ENCODE assay signal across 11 mouse cellular contexts in genomic region chr19:41738429-41738805, GRCm38 (mm10). TPM values are rescaled to one million over a fixed set of nuclear protein-coding genes. Genes with fewer than 3 reads are reported as not detected.
DNase-seq lines count a peak whose midpoint lies in the region; ATAC-seq and TF ChIP-seq lines count a peak whose summit lies in the region.
"Had no signal": no experiment of that assay in that cellular context is flagged by ENCODE, and none has a peak within 500 bp of the region (broad histone marks: within the 10 kb centered on the region; RNA-seq: fewer than 3 reads in every experiment).

No protein-coding gene starts in this region.

- H3K4me1 ChIP-seq in erythroblast, embryonic 14.5 days (ENCODE audit: control insufficient read depth) = peaks cover 44% of the 10 kb centered on the region
- H3K4me1 ChIP-seq in E14TG2a.4 (replicated peaks; ENCODE audit: low read depth, low read length) = peaks cover 30% of the 10 kb centered on the region
- H3K4me1 ChIP-seq in hindbrain, embryonic 10.5 days (replicated peaks) = peaks cover 86% of the 10 kb centered on the region
- H3K4me1 ChIP-seq in liver, embryonic 16.5 days (ENCODE audit: control insufficient read depth, low read depth, low read length) = peaks cover 19% of the 10 kb centered on the region
- H3K4me1 ChIP-seq in thymus, adult 2 months (replicated peaks; ENCODE audit: control insufficient read depth, insufficient read depth, low read length) = no peaks in the 10 kb centered on the region

- H3K4me3 ChIP-seq in erythroblast, embryonic 14.5 days (replicated peaks) = peak overlapping the region; percentile 60
- H3K4me3 ChIP-seq in E14TG2a.4 (replicated peaks; ENCODE audit: low read length) = peak overlapping the region; percentile 49
- peak overlapping the region; percentile 38 for H3K4me3 ChIP-seq in hindbrain, embryonic 10.5 days
- H3K4me3 ChIP-seq in liver, embryonic 16.5 days (ENCODE audit: low read depth, low read length) = peak overlapping the region; percentile 50
- no peak overlapping the region for H3K4me3 ChIP-seq in thymus, adult 2 months (ENCODE audit: control insufficient read depth, insufficient read depth, low read length)
- H3K4me3 ChIP-seq: limb, embryonic 15.5 days had no signal

- no peak for TF ChIP-seq POLR2A in thymus, adult 2 months (IDR thresholded peaks at IDR 0.05; ENCODE audit: control insufficient read depth, extremely low read depth, insufficient read depth, low read length, poor library complexity)

- H3K4me2 ChIP-seq in liver, embryonic 16.5 days (ENCODE audit: low read depth, low read length) = peak overlapping the region; percentile 70
- H3K4me2 ChIP-seq: limb, embryonic 15.5 days had no signal

- WGBS in hindbrain, embryonic 10.5 days = 13% methylated on average over 14 of the region's 14 CpGs
- 11% methylated on average over 14 of the region's 14 CpGs for WGBS in liver, embryonic 16.5 days (ENCODE audit: insufficient replicate concordance)
- 24% methylated on average over 14 of the region's 14 CpGs for WGBS in thymus, adult 2 months

- no peaks in the 10 kb centered on the region for H3K36me3 ChIP-seq in erythroblast, embryonic 14.5 days (ENCODE audit: control insufficient read depth)
- H3K36me3 ChIP-seq in E14TG2a.4 (ENCODE audit: insufficient read depth, low read length) = no peaks in the 10 kb centered on the region
- peaks cover 3% of the 10 kb centered on the region; the same call in 1 of the 2 replicates for H3K36me3 ChIP-seq in hindbrain, embryonic 10.5 days
- H3K36me3 ChIP-seq in liver, embryonic 16.5 days (ENCODE audit: control insufficient read depth, insufficient read depth) = no peaks in the 10 kb centered on the region
- H3K36me3 ChIP-seq in thymus, adult 2 months (ENCODE audit: control insufficient read depth, insufficient read depth, low read length) = no peaks in the 10 kb centered on the region
- H3K36me3 ChIP-seq: limb, embryonic 15.5 days had no signal

- no peaks in the 10 kb centered on the region for H3K9me3 ChIP-seq in erythroblast, embryonic 14.5 days (ENCODE audit: control insufficient read depth, low read length)
- no peaks in the 10 kb centered on the region; the same call in 1 of the 2 replicates for H3K9me3 ChIP-seq in E14TG2a.4 (ENCODE audit: low read length)
- no peaks in the 10 kb centered on the region for H3K9me3 ChIP-seq in hindbrain, embryonic 10.5 days
- H3K9me3 ChIP-seq in liver, embryonic 16.5 days (replicated peaks; ENCODE audit: control insufficient read depth, low read length) = no peaks in the 10 kb centered on the region
- H3K9me3 ChIP-seq: limb, embryonic 15.5 days had no signal

- H3K9ac ChIP-seq in liver, embryonic 16.5 days (ENCODE audit: low read depth, low read length) = peak overlapping the region; percentile 22; the same call in 1 of the 2 replicates
- H3K9ac ChIP-seq: limb, embryonic 15.5 days had no signal

- H3K27me3 ChIP-seq in erythroblast, embryonic 14.5 days (ENCODE audit: control insufficient read depth) = peaks cover 54% of the 10 kb centered on the region
- H3K27me3 ChIP-seq in E14TG2a.4 (ENCODE audit: insufficient read depth, low read length) = peaks cover 71% of the 10 kb centered on the region
- H3K27me3 ChIP-seq in hindbrain, embryonic 10.5 days (ENCODE audit: insufficient read depth, poor library complexity, severe bottlenecking) = peaks cover 98% of the 10 kb centered on the region
- peaks cover 38% of the 10 kb centered on the region for H3K27me3 ChIP-seq in liver, embryonic 16.5 days (ENCODE audit: control insufficient read depth, insufficient read depth, low read depth, low read length)
- H3K27me3 ChIP-seq in thymus, adult 2 months (ENCODE audit: control insufficient read depth, insufficient read depth, low read length) = peaks cover 2% of the 10 kb centered on the region; the same call in 1 of the 2 replicates

- no peak for TF ChIP-seq CTCF in E14TG2a.4 (conservative IDR thresholded peaks at IDR 0.05; ENCODE audit: low read length)
- no peak for TF ChIP-seq CTCF in thymus, adult 2 months (IDR thresholded peaks at IDR 0.05; ENCODE audit: borderline replicate concordance, control insufficient read depth, extremely low read depth, insufficient read depth, low read length, poor library complexity)

- H3K27ac ChIP-seq in hindbrain, embryonic 10.5 days = peak overlapping the region; percentile 68
- H3K27ac ChIP-seq in liver, embryonic 16.5 days (ENCODE audit: low read length) = no peak overlapping the region
- no peak overlapping the region for H3K27ac ChIP-seq in thymus, adult 2 months (ENCODE audit: control insufficient read depth, insufficient read depth, low read length)
- H3K27ac ChIP-seq: limb, embryonic 15.5 days had no signal

- no peak for DNase-seq in hindbrain, embryonic 10.5 days (ENCODE audit: low spot score)
- DNase-seq in B cell, adult 2 months = no peak
- no peak for DNase-seq in thymus, adult 2 months
- DNase-seq: gastrocnemius, postnatal 25 days; spleen, adult 18-20 months had no signal

- ATAC-seq in erythroblast, adult 5-6 weeks (replicated peaks; ENCODE audit: low FRiP score, poor library complexity, severe bottlenecking) = no peak
- peak; percentile 73 for ATAC-seq in liver, embryonic 16.5 days (ENCODE audit: low read depth)
- ATAC-seq in megakaryocyte-erythroid progenitor cell, adult 5-6 weeks (replicated peaks; ENCODE audit: low FRiP score, low TSS enrichment, poor library complexity, severe bottlenecking) = no peak

RNA-seq across cellular contexts. Expression of gene Slit1, which starts 5.0 kb away (rescaled TPM):
- 0.06 and 0.12 TPM in 2 replicates for polyA plus RNA-seq in erythroblast, embryonic 14.5 days (2012)
- total RNA-seq in erythroblast, adult 5-6 weeks (2015; ENCODE audit: low replicate concordance) = 0.42 TPM in 1 of 2 replicates, not detected in the other
- total RNA-seq in erythroblast, adult 5-6 weeks (2017; ENCODE audit: low replicate concordance) = 0.14 and 0.51 TPM in 2 replicates
- 13.9 and 18.0 TPM in 2 replicates for polyA plus RNA-seq in hindbrain, embryonic 10.5 days (2016; fragmentation: Nextera tagmentation; extraction: Ambion mirVana)
- 0.13 and 0.26 TPM in 2 replicates for polyA plus RNA-seq in liver, embryonic 16.5 days (2015; fragmentation: Nextera tagmentation; extraction: Ambion mirVana)
- 0.50 TPM in 1 of 2 replicates, not detected in the other for total RNA-seq in megakaryocyte-erythroid progenitor cell, adult 5-6 weeks (2014; fragmentation: Nextera tagmentation)
- total RNA-seq in megakaryocyte-erythroid progenitor cell, adult 5-6 weeks (2017) = not detected in 2 replicates
- 0.94 and 1.0 TPM in 2 replicates for polyA plus RNA-seq in thymus, adult 2 months (2012; rRNA removed)
